Mouse (Mus musculus) embryo, embryonic 10 days (tissue): ENCODE results near the gene Arxes2.

Experiments
- DNase-seq: peaks from one replicate; pipeline ENCODE4 v3.0.0-alpha.2; 2015; ENCODE audit warnings: low spot score

The Arxes2 gene

DNA sequence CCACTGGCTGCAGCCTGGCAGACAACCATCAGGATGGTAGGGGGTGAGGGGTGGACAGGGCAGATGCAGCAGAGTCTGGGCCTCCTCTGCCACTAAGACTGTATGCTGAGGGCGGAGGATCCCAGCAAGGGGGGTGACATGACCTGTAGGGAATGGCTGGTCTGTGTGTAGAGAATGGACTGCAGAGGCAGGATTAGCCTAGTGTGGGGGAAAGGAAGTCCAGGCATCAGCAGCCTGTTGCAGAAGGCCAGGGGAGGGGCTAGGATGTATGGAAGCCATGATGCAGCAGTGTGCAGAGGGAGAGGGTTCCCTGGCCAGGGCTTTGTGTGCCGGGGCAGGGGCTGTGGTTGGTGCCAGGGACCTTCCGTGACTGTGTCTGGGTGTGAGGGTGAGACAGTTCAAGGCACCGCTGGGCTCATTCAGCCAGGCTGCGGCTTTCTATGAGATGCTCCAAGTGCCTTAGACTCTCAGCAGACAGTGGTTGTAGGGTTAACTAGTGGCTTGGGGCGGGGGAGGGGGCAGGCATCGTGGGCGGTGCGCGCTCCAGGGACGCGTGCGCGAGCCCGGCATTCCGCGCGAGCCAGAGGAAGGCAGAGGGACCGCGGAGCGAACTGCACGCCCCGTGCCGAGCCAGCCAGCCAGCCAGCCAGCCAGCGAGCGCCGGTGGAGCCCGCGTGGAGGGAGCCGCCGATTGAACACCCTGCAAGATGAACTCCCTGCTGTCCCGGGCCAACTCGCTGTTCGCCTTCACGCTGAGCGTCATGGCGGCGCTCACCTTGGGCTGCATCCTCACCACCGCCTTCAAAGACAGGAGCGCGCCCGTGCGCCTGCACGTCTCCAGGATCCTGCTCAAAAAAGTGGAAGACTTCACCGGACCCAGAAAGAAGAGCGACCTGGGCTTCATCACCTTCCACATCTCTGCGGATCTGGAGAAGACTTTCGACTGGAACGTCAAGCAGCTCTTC, 39.5 kb downstream of the Arxes2 start, which contains the start of gene Arxes1:
TSS of gene Arxes1 (plus strand) at position 569 of the 965 bp plus-strand sequence.
- peak; percentile 8 for DNase-seq

DNA sequence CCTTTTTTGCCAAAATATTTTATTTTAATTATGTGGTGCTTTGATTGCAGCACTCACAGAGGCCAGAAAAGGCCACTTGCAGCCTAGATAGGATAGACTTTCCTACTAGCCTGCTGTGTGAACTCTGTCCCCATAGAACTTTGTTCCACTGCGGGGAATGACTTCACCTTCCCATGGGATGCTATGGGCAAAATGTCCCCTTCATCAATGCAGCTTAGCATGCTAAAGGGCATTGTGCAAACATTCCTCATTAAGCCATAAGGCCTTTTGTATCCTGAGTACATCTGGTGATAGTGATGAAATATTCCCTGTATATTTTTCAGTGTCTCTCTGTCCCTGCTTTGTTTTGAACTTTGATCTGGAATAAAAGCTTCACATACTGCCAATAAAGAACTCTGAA, 50.1 kb downstream of the Arxes2 start:
- DNase-seq = no peak
